Mouse (Mus musculus): ENCODE measurements around the gene Saa1.
"Not testable (repeated sequence)": the region's sequence is repeated elsewhere in the genome, so short reads cannot be mapped to it uniquely, and the experiment has no call there.

Gene Saa1

DNA sequence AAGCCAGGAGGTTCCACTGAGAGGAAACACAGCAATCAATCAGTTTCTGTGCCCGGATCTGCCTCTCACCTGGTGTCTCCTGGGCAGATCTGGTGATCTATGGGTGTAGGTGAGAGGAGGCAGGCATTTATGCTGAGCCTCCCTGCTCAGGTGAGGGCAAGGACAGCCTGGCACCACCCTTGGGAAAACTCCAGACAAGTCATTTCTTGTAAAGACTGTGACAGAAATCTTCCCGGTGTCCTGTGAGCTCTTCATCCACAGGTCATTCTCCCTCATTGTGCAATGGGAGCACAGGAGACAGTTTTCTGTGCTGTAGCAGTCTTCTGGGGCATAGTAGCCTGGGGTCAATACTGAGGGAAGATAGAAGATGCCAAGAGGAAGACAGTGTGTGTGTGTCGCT is at the start of gene Saa1:
Gene Saa1 (minus strand): TSS at position 101 of the 400 bp plus-strand sequence.
- not testable (repeated sequence) for DNase-seq (ENCODE audit: low read depth, low spot score)

DNA sequence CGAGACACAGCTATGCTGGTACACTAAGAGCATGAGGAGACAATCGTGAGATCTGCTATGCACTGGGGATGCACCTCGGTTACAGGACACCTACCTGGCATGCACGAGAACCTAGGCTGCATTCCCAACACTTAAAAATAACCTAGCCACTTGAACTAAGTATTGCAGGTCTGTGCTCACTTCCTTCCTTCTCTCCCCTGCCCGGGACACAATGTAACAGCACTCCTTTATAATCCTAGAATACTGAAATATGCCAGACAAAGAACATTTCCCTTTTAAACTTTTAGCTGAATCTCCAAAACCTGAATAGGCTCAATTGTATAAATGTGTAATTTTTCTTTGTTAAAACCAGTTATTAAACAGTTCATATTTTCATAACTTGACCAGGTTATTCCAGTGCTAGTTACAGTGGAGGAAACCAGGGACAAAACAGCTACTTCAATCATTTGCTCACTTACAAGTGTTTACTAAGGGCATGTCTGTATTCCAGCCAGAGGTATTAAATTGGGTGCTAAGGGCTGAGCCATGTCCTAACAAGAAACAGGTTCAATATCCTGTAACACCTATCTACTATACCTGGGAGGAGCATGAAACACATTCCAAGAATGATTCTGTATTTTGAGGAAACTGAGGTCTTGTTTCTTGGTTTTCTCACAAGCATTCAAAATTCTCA is 46.5 kb upstream of the Saa1 start:
- DNase-seq (ENCODE audit: low read depth, low spot score) = no peak

DNA sequence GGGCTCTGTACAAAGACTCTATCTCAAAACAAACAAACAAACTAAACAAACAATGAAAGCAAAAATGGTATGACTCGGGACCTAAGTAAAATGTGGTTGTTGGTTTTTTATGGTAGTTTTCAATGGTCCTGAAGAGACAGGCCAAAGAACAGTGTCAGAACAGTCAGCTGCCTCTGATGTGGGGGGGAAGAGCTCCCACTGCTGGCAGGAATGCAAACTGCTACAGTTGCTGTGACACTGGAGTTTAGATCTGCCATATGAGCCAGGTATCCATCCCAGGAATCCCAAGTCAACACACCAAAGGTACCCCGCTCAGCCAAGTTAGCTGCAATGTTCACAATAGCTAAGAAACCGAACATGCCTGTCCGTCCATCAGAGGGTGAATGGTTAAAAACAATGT is 27.9 kb upstream of the Saa1 start:
- peak; percentile 84 for DNase-seq (ENCODE audit: low read depth, low spot score)

DNA sequence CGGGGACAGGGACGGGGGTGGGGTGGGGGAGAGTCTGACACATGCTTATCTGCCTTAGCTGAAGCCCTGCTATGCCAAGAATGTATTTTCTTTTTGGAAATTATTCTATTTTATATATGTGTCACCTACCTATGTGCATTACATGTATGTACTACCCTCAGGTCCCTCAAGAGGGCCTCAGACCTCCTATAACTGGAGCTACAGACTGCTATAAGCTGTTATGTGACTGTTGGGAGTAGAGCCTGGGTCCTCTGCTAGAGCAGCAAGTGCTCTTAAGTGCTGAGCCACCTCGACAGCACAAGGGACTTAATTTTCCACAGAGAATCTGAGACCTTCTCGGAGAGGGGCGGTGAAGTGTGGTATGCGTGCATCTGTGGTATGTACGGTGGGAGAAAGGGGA is 25.7 kb upstream of the Saa1 start:
- peak; percentile 75 for DNase-seq (ENCODE audit: low read depth, low spot score)

DNA sequence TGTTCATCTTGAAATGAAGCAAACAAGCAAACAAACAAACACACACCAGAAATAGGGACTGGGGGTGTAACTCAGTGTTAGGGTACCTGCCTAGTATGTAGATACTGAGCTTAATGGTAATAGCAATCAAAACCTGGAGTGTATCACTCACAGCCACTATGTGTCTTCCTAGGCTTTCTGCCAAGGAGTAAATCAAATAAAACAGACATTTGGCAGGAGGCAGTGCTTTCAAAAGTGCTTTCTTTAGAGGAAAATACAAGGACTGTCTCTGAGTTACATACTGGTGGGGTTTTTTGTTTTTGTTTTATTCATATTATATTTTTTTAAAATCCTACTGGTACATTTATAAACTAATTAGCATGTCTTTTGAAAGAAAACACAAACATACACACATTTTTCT is 24.6 kb upstream of the Saa1 start:
- DNase-seq (ENCODE audit: low read depth, low spot score) = no peak

DNA sequence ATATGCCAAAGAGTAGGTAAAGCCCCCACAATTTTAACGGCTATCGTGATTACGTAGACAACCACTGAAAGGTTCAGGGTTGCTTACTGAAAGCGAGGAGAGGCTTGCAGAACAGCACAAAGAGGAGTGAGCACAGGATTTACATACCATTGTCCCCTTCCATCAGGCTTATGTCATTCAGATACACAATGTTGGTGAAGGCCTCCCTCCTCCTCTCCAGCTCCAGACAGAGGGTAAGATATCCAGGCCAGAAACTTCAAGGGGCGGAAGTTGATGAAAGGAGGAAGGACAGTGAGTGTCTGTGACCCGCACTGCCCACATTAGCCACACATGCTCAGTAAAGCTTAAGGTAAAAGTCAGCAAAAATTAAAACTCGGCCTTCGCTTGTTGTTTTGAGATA is 21.9 kb upstream of the Saa1 start:
- no peak for DNase-seq (ENCODE audit: low read depth, low spot score)

DNA sequence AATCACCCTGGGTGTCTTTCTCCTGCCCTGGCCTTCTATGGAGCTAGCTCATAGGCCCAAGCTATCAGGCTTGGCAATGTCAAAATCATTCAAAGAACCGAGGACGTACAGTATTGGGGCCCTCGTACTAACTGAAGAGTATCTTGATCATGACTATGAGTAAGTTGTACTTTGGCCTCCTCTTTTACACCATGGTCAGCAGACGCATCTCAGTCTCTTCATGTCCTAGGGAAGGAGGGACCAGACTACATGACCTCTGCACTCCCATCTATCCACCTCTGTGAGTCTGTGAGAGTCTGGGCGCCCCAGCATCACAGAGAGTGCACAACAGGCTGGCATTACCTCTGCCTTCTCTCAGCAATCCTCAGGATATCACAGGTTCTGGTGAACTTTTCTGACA is 19.8 kb upstream of the Saa1 start:
- DNase-seq (ENCODE audit: low read depth, low spot score) = no peak

DNA sequence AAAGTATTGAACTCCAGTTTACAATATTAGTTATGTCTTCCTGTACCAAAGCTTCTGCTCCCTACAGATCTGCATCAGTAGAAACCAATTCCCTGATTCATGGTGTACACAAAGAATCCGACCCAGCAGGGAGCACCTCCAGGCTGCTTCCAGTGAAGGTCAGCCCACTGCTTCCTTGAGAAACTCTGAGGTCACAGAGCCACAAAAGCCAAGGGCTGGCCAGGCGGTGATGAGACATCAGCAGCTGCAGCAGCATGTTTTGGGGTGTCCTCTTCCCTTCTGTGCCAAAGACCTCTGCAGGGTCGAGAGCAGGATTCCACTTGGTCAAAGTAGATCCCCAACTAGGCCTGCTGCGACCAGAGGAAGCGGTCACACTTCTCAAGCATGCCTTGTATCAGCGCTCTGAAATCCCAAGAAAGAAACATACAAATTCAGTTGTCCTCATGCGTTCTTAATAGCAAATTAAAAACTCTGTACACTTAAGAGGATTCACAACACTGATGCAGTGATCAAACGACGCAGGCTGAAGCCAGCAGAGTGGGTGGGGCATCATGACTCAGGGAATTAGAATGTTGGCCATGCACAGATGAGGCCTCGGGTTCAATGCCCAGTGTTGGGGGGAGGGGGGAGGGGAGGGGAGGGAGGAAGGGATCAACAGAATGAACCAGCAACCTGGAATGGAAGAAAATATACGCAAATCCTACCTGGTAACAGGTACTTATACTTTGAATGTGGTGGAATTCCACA is 18.4 kb upstream of the Saa1 start:
- peak; percentile 55 for DNase-seq (ENCODE audit: low read depth, low spot score)

DNA sequence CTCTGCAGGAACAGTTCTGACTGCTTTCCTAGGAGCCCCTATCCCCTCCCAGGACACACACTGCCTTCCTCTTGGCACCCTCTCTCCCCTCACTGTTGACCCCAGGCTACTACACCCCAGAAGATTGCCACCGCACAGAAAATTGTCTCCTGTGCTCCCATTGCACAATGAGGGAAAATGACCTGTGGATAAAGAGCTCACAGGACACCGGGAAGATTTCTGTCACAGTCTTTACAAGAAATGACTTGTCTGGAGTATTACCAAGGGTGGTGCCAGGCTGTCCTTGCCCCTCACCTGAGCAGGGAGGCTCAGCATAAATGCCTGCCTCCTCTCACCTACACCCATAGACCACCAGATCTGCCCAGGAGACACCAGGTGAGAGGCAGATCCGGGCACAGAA is 8.7 kb upstream of the Saa1 start, which contains the start of gene Saa2:
Gene Saa2 (plus strand): TSS at position 301 of the 400 bp plus-strand sequence.
- no peak for DNase-seq (ENCODE audit: low read depth, low spot score)

DNA sequence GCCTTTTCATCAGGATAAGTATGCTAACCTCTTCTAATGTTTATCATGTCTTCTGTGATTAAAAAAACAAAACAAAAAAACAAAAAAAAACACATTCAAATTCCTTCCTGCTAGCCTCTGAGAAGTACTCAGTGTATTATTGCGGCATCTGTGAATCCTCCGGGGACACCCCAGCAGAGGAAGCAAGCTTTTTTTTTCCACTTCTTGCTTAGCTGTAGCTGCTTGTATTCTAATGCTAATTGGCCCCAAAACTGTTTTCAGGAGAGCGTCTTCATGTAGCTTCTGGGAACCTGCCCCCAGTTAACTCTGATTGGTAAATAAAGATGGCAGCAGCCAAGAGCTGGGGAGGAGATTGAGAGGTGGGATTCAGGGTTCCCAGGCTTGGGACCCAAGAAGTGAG is 5.7 kb upstream of the Saa1 start:
- DNase-seq (ENCODE audit: low read depth, low spot score) = peak; percentile 56

DNA sequence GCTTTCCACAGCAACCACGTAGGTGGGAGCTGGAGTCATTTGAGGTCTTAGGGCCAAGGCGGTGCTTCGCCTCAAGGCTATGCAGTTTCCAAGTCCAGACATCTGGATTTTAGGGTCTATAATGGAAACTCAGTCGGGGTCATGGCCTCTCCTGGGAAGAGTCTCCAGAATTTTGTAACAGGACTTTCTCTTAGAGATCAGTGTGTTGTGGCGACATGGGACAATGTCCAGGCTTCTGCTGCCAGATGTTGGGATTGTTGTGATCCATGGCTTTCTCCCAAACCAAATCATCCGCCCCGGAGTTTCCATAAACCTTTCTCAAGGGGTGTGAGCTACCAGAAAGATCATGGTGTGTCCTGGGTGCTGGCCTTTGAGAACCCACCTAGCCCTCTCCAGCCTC is 3.6 kb upstream of the Saa1 start:
- DNase-seq (ENCODE audit: low read depth, low spot score) = no peak

DNA sequence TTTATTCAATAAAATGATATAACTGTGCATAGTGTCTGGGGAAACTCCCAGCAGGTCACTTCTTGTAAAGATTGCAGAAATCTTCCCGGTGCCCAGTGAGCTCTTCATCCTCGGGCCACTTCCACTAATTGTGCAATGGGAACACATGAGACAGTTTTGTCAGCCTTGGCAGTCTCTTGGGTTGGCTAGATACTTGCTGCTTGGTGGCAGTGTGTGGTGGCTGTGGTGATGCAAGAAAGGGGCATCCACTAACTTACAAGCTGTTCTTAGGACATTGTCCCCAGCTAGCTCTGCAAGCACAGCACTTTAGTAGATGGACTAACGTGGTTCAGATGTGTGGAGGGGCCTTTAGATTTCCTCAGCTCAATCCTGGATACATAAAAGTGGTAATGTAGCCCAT is 3.0 kb upstream of the Saa1 start:
- no peak for DNase-seq (ENCODE audit: low read depth, low spot score)

DNA sequence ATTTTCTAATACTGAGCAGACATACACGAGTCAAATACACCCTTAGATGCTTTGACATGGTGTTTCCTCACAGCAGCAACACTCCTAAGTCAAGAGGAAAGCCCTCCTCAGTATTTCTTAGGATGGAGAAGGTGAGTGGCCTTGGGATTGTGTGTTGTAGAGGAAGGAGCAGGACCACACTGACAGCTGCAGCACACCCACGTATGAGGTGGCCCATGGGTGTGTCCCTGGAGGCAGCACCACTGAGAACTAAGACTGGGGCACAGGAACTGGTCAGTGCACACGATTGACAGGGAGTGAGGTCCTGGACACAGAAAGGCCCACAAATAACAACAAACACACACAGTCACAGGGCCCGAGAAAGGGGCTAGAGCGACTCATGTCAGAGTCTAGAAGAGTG is 2.7 kb downstream of the Saa1 start:
- DNase-seq (ENCODE audit: low read depth, low spot score) = not testable (repeated sequence)

DNA sequence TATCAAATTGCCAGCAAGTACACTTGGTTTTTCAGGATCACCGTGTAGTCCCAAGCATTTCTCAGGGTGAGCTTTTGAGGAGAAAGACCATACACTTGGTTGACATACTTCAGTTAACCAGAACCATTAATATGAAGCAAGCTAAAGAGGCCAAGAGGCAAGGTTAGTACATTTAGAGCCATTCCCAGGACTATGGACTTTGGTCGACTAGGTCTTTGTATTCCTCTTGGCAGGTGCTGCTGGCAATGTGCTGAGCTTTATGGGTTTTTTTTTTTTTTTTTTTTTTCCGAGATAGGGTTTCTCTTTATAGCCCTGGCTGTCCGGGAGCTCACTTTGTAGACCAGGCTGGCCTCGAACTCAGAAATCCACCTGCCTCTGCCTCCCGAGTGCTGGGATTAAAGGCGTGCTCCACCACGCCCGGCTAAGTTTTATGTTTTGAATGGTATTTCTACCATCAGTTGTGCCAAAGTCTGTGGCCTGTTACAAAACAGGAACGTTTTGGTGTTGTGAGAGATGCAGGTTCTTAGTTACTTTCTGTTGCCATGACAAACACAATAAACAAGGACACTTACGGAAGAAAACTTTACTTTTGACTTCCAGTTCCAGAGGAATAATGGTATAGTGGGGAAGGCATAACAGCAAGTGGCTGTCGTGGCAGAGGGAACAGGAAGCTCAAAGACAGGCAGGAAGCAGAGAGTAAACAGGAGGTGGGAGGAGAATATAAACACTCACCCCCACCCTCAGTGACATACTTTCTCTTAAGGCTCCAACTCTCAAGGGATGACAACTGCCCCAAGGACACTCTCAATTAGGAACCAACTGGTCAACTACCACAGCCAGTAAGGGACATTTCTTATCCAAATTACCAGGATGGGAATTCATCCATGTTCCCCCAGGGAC is 4.0 kb downstream of the Saa1 start:
- no peak for DNase-seq (ENCODE audit: low read depth, low spot score)

DNA sequence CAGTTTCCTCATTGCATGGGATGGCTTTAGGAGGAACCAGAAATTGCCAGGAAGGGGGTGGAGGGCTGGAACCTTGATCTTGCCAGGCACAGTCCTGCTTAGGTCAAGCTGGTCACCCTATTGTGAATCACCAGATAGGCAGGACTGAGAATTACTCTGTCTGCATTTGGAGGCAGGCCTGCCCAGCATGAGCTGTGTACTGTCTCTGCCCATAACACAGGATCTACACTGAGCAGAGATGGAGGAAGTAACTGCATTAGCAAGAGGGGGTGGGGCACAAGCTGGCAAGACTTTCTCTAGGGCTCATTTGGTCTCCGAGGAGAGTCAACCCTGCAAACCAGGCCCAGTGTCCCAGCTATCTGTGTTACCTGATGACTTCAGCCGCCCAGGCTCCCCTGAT is 7.8 kb downstream of the Saa1 start:
- no peak for DNase-seq (ENCODE audit: low read depth, low spot score)

DNA sequence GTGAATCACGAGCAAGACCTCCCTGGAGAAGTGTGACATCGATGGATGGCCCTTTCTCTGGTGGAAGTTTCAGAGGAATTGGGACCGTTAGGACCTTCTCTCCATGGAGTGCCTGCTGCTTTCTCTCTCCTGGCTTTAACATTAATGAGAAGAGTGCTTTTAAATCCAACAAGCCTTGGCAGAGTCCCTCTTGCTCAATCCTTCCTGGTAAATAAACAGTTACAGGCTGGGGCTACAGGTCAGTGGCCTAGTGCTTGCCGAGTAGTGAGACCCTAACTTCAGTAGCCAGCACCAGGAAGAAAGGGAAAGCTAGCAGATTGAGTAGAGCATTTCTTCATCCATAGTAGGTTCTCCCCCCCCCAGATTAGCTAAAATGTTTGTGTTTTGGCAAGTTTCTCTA is 10.3 kb downstream of the Saa1 start, which contains the start of gene Saa4:
Gene Saa4 (minus strand): TSS at position 146 of the 400 bp plus-strand sequence.
- no peak for DNase-seq (ENCODE audit: low read depth, low spot score)

DNA sequence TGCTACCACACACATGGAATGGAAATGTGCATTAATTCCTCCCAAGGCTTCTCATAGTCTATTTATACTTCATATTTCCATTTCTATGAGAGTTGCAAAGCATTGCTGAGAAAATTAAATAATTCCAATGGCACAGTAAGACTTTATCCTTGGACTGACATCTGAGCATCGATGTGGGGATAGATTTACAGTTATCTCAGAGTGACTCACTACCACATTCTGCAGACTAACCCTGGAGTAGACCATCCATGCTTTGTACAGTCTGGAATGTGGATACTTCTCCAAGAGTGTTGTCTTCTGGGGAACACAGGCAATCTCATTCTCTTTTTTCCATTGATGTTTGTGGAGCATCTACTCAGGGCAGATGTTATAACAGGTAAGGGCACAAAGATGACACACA is 15.2 kb downstream of the Saa1 start:
- DNase-seq (ENCODE audit: low read depth, low spot score) = no peak

DNA sequence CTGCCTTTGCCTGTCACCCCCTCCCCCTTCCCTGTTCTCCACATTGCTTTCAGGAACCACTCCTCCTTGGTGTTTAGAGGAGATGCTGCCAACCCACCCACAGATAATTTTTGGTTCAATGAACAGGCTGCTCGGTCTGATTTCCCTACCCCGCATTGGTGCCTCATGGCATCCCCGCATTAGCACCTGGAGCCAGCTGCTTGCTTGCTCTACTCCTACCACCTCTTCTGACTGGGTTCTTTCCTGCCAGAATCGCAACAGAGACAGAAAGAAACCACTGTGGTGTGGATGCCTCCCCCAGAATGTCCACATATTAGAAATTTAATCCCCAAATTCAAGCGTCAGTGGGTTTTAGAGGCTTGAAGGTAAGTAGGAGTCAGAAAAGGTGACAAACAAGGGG is 18.4 kb downstream of the Saa1 start:
- no peak for DNase-seq (ENCODE audit: low read depth, low spot score)

DNA sequence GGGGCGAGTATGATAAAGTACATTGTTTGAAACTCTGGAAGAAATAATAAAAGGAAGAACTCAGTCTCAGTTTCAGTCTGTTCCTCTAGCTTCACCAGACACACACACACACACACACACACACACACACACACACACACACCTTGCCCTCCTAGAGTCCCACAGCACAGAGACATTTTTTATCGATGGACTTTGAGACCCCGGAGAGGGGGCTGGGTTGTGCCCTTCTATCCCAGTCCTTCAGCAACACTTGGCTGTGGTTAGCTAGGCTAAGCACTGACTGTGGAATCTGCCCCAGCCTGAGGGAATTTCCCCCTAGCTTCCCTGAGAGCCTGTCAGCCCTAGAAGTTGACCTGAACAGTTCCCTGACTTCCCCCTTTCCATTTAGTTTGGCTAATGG is 18.9 kb downstream of the Saa1 start:
- no peak for DNase-seq (ENCODE audit: low read depth, low spot score)

DNA sequence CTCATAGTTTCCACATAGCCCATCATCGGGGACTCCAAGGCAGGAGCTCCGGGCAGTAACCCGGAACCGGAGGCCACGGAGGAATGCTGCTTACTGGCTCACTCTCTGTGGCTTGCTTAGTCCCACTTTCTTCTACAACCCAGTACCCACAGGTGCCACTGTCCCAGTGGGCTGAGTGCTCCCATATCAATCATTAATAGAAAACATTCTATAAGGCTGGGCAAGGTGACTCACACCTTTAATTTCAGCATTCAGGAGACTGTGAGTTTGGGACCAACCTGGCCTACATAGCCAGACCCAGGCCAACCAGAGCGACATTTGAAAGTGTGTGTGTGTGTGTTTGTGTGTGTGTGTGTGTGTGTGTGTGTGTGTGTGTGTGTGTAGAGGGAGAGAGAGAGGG is 19.4 kb downstream of the Saa1 start:
- DNase-seq (ENCODE audit: low read depth, low spot score) = no peak

DNA sequence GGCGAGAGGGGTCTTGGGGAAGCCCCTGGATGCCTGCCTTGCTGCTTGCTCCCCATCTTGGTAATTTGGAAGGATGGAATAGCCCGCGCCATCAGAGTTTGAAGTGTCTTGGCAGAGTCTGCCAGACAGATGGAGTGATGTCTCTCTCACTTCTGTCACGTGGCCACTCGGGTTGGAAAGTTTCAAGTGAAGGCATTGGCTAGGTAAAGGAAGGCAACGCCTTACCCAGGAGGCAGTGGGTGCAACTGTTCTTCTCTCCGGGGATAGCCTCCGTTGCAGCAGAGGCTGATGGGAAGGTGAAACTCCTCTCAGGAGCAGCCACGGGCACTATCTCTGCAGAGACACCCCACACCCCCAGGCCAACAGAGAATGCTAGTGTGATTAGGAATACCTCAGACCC is 22.3 kb downstream of the Saa1 start:
- DNase-seq (ENCODE audit: low read depth, low spot score) = no peak

DNA sequence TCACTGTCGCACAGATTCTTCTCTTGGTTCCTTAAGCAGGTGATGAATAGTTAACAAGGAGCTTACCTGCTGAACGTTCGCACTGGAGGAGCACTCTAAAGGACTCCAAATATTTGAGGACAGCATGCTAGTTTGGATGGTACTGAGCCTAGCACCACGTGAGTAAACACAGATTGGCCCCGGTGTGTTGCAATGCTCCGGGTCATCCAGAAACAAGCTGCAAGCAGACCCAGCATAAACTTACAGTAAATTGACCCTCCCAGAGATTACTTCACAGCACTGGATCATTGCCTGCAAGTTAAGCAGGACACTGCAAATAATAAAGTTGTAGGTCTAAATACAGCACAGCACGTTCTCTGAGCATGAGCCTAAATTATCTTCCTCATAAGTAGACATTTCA is 23.3 kb downstream of the Saa1 start:
- no peak for DNase-seq (ENCODE audit: low read depth, low spot score)
